Mouse (Mus musculus) embryonic fibroblast, embryonic 13.5 days (primary cell): ENCODE measurements around the gene Ovol2.

Experiments used
- CTCF ChIP-seq: IDR thresholded peaks from 2 replicates; pipeline ENCODE4 v1.5.1; 2011; ENCODE audit warnings: mild to moderate bottlenecking, control low read depth, low read length, moderate library complexity, borderline replicate concordance; ENCODE audit not compliant: insufficient read depth
- POLR2A ChIP-seq: IDR thresholded peaks from 2 replicates; pipeline ENCODE4 v1.6.1; 2011; ENCODE audit warnings: low read depth, mild to moderate bottlenecking, control low read depth, low read length, moderate library complexity

DNA sequence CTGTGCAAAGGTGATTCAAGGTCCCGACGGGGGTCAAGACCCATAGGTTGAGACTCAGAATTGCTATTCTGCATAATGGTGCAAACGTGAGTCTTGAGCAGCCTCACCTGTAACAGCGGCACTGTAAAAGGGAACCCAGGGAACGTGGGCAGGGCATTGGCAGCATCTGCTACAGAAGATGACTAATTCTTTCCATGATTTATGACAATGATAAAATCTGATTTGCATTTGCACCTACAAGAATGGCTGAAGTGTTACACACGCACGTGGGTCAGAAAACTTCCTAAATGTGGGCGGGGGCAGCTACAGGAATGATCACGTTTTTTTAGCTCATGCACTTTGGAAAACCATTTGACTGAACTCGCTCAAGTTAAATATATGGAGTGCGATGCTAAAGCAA lies 20.9 kb upstream of the Ovol2 start:
- TF ChIP-seq POLR2A, result no peak
- TF ChIP-seq CTCF, result no peak
